Mouse (Mus musculus) neural tube, embryonic 10.5 days (tissue): ENCODE measurements around the gene Gm9732.
"Not testable (repeated sequence)": the region's sequence is repeated elsewhere in the genome, so short reads cannot be mapped to it uniquely, and the experiment has no call there.

ENCODE experiments used
- DNase-seq: peaks from one replicate; pipeline ENCODE4 v3.0.0-alpha.2; 2017; ENCODE audit warnings: low spot score; ENCODE audit errors: extremely low spot score

Gene Gm9732

DNA sequence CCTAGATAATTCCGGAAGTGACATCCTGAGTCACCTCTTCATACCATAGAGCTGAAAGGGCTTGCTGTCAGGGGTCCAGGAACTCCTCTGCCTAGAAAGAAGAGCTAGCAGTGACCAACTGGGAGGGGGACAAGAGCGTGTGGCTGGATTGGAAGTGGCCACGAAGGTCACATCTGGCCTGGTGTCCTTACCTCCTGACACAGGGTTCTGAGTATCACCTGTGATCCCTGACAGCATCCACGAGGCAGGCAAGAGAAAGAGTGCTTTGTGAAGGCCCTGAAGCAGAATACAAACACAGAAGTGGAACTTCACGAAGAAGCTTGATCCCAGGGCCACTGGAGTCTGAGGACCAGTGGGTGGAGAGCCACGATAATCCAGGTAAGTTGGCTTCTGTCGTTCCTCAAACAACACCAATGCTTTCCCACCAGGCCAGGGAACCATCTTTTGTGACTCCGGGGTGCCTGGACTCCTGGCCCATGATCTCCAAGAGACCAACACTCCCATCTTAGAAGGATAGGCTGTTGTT, at the start of gene Gm9732:
Gene Gm9732, plus strand, starts transcription at position 51 of the 526 bp plus-strand sequence.
- not testable (repeated sequence) for DNase-seq

DNA sequence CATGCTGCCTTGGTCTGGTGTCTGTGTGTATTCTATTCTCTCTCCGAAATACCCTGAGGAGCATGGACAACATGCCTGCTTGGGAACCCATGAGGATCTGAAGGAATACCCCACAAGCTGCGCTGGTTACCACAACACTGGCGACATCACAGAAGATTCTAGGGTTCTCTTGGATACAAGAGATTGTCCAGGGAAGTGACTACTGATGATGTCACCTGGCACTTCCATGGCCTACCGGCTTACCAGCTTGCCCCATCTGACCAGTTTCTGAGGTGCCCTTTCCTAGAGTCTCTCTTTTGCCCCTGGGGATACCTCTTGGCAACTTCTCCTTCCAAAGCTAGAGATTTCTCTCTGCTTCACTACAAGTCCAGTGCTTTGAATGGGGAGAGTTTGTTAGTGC, 39.6 kb upstream of the Gm9732 start, which contains the start of gene Gm8122:
Gene Gm8122, minus strand, starts transcription at position 101 of the 400 bp plus-strand sequence.
- not testable (repeated sequence) for DNase-seq

DNA sequence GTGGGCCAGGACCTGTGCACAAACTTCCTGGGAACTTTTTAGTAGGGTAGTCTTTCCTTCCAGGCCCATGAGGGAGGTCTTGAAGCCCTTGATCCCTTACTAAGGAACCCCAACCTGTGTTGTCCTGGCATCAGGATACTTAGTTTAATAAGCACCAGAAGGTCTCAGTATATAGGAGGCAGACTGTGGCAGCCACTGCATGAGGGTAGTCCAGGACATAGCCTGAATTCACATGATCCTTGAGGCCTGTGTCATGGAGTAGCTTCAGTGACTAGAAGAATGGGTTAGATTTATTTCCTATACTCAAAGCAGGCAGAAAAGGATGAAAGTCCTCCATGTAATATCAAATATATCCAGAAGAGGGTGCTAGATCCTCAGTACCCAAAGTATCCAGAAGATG, 37.1 kb upstream of the Gm9732 start:
- DNase-seq = not testable (repeated sequence)

- DNase-seq = not testable (repeated sequence)
Observed at GRCm38 (mm10) chr14:43249611-43250170, 25.1 kb upstream of the Gm9732 start.

DNA sequence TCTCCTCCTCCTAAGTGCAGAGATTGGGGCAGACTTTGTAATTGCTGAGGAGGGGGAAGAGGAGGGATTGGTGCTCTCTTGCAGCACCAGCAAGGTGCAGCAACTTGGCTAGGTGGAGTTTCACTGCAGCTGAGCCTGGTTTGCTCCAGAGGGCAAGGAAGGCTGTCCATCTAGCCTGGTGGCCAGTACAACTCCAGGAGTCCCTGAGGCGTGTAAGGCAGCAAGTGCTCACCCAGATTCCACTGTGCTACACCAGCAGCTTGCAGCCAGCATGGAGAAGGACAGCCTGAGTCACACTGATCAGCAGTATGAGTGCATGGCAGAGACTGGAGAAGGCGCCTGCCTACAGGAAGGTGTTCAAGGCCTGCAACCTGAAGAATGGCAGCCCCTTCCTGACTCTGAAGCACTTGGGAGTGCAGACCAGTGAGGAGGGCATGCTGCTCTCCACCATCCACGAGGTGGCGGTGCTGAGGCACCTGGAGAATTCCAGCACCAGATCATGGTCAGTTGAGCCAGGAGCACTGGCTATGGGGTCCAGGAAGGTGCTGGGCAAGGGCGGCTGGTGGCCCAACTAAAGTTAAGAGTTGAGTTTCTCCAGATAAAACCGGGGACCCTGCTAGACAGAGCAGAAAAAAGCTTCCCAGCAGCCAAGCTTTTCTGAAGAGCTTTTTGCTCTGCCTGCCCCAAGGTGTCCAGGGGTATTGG, 24.1 kb upstream of the Gm9732 start:
- not testable (repeated sequence) for DNase-seq

- not testable (repeated sequence) for DNase-seq
Observed at GRCm38 (mm10) chr14:43256511-43256910, 18.3 kb upstream of the Gm9732 start.

GRCm38 (mm10) chr14:43258349-43258748, 16.5 kb upstream of the Gm9732 start, which contains the start of gene Gm8126:
TSS of gene Gm8126 (plus strand) at chr14:43258649.
- not testable (repeated sequence) for DNase-seq

GRCm38 (mm10) chr14:43263421-43263820, 11.4 kb upstream of the Gm9732 start:
- not testable (repeated sequence) for DNase-seq

- not testable (repeated sequence) for DNase-seq
Observed at GRCm38 (mm10) chr14:43268521-43269084, 6.2 kb upstream of the Gm9732 start.

- DNase-seq = not testable (repeated sequence)
Observed at GRCm38 (mm10) chr14:43269211-43269610, 5.6 kb upstream of the Gm9732 start.

DNA sequence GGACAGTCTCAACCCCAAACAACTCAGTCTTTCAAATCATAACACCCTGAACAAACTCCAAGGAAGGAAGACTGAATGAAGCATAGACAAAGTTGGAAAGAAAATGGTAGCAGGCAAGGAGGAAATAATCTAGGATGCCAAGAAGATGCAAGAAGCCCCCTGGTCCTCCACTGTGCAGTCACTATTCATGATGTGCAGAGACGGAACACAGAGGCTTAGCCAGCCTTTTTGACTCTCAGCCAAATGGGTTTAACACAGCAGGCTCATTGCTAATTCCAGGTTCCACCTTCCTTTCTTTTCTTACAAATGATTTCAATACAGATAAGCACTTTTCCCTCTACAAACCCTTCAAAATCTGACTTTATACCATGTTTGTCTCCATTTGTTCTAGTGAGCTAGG, 1.7 kb upstream of the Gm9732 start:
- DNase-seq = not testable (repeated sequence)

- DNase-seq = not testable (repeated sequence)
Observed at GRCm38 (mm10) chr14:43275752-43276151, 916 bp downstream of the Gm9732 start.

DNA sequence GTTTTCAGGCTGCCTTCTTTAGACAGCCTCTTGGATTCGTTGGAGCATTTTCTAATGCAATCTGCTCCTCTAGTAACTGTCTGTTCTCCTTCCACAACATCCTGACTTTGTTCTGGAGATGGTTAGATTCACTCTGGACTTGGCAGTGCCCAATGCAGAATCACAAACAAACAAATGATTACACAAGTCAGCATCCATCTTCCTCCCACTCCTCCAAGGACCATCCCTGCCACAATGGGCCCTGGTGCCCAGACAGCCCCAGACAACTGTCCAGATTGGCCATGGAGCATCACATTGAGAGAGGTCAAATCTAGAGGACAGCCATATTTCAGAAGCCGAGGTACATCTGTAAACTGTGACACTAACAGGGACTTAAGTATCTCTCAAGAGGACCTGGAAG, 2.6 kb downstream of the Gm9732 start:
- not testable (repeated sequence) for DNase-seq

DNA sequence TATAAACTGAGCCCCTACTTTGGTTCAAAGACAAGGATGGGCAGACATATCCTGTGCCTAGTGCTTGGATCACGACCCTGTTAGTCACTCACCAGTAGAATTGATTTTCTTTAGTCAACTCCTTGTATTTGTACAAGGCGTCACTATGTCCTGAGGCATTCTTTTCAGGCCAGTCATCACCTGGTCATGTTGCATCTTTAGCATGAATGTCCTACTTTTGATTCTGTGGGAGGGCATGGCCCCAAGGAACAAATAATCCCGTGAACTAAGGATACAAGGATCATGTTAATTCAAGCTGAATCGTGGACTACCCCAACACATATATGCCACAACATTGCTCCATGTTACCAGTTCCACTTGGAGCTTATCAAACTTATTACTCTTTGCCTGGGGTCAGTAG, 3.3 kb downstream of the Gm9732 start:
- DNase-seq = not testable (repeated sequence)

- not testable (repeated sequence) for DNase-seq
Observed at GRCm38 (mm10) chr14:43278681-43279080, 3.8 kb downstream of the Gm9732 start.

DNA sequence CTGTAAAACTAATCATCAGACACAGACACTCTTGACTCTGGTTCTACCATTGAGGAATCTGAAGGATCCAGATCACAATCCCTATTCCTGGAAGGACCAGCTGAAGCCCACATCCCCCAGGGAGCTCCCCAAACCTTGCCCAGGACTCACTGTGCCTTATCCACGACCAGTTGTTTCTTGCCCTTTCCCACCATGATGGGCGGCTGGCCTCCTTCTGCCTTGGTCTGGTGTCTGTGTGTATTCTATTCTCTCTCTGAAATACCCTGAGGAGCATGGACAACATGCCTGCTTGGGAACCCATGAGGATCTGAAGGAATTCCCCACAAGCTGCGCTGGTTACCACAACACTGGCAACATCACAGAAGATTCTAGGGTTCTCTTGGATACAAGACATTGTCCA, 18.7 kb downstream of the Gm9732 start, which contains the start of gene Gm8127:
Gene Gm8127, minus strand, starts transcription at position 330 of the 400 bp plus-strand sequence.
- not testable (repeated sequence) for DNase-seq

DNA sequence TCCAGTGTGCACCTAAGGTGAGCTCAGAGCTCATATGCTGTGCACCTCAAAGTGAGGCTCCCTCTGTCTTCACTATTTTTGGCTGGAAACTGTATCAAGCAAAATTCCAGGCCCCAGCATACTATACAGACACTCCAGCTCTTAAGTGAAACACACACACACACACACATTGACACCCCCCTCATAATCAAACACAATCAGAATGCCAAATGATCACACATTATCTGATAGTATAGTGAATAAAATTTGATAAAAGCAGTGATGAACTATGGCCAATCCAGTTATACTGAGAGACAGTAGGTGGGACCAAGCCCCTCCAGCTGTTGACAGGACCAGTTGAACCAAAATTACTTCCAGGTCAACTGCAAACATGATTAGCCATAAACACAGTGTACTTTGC, 44.7 kb downstream of the Gm9732 start:
- DNase-seq = not testable (repeated sequence)

DNA sequence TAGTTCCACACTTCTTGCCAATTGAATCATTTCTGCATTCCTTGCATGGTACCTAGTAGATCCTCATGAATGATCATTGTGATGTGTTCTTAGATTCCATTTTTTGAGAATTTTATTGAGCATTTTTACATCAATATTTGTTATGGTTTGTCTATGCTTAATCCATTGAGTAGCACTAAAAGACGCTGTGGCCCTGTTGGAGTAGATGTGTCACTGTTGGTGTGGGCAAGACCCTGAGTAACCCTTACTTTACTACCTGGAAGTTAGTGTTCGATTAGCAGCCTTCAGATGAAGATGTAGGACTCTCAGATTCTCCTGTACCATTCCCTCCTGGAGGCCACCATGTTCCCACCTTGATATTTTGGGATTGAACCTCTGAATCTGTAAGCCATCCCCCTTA, 53.8 kb downstream of the Gm9732 start:
- not testable (repeated sequence) for DNase-seq

DNA sequence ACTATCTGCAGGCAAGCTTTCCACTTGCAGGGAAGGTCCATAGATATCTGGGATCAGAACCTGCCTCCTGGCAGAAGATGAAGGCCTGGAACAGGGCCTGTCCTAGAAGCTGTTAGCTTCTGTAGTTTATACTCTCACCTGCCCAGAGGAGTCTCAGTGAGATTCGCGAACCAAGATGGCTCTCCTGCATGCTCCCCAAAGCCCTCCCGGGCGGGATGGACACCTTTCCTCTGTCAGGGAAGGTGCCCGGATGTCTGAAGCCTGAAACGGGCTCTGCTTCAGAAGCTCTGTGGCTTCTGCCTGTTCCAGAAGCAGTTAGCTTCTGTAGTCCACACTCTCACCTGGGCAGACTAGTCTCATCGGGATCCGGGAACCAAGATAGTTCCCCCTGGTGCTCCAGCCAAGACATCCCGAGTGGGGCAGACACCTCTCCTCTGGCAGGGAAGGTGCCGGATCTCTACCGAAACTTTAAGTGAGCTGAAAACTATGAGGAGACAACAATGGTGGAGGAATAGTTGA, 56.6 kb downstream of the Gm9732 start:
- not testable (repeated sequence) for DNase-seq

DNA sequence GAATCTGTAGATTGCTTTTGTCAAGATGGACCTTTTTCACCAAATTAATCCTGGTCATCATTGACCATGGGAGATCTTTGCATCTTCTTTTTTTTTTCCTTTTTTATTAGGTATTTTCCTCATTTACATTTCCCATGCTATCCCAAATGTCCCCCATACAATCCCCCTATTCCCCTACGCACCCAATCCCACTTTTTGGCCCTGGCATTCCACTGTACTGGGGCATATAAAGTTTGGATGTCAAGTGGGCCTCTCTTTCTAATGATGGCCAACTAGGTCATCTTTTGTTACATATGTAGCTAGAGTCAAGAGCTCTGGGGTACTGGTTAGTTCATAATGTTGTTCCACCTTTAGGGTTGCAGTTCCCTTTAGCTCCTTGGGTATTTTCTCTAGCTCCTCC, 62.8 kb downstream of the Gm9732 start:
- not testable (repeated sequence) for DNase-seq

- not testable (repeated sequence) for DNase-seq
Observed at GRCm38 (mm10) chr14:43347711-43348110, 72.9 kb downstream of the Gm9732 start, which contains the start of gene 1700001F09Rik. TSS of gene 1700001F09Rik (minus strand) at chr14:43347811.

DNA sequence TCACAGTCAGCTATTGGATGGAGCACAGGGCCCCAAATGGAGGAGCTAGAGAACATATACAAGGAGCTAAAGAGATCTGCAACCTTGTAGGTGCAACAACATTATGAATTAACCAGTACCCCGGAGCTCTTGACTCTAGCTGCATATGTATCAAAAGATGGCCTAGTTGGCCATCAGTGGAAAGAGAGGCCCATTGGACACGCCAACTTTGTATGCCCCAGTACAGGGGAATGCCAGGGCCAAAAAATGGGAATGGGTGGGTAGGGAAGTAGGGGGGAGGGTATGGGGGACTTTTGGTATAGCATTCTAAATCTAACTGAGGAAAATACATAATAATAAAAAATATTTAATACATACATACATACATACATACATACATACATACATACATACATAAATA, 78.1 kb downstream of the Gm9732 start:
- not testable (repeated sequence) for DNase-seq
